In genomic region chr17:64538520-64538953, GRCm38 (mm10) we compare ENCODE assay signal across 8 mouse cellular contexts.
DNase-seq lines count a peak whose midpoint lies in the region; ATAC-seq and TF ChIP-seq lines count a peak whose summit lies in the region.

No protein-coding gene starts in this region.

- H3K27ac ChIP-seq in forebrain, embryonic 14.5 days (ENCODE audit: low read depth, low read length), result peak overlapping the region; percentile 17; the same call in 1 of the 2 replicates
- no peak overlapping the region for H3K27ac ChIP-seq in kidney, postnatal 0 days

- H3K9ac ChIP-seq in forebrain, embryonic 14.5 days (ENCODE audit: low read length), result no peak overlapping the region; the same call in 1 of the 2 replicates
- H3K9ac ChIP-seq in kidney, postnatal 0 days (ENCODE audit: low read depth, low read length), result no peak overlapping the region

- no peaks in the 10 kb centered on the region for H3K36me3 ChIP-seq in forebrain, embryonic 14.5 days (ENCODE audit: control insufficient read depth, insufficient read depth, low read length)
- no peaks in the 10 kb centered on the region for H3K36me3 ChIP-seq in kidney, postnatal 0 days (ENCODE audit: insufficient read depth, low read length)

- H3K9me3 ChIP-seq in forebrain, embryonic 14.5 days (replicated peaks; ENCODE audit: control insufficient read depth, low read length), result no peaks in the 10 kb centered on the region
- no peaks in the 10 kb centered on the region for H3K9me3 ChIP-seq in kidney, postnatal 0 days (replicated peaks; ENCODE audit: low read length)

- TF ChIP-seq CTCF in kidney, postnatal 0 days (IDR thresholded peaks at IDR 0.05; ENCODE audit: low read depth), result no peak

- H3K4me1 ChIP-seq in forebrain, embryonic 14.5 days (ENCODE audit: control insufficient read depth, insufficient read depth, low read length), result peaks cover 4% of the 10 kb centered on the region; the same call in 1 of the 2 replicates
- no peaks in the 10 kb centered on the region for H3K4me1 ChIP-seq in kidney, postnatal 0 days (replicated peaks; ENCODE audit: insufficient read depth, low read length)

- peak; percentile 25 for DNase-seq in left cerebral cortex, postnatal 4 days
- no peak for DNase-seq in left cerebral cortex, adult 9 months (ENCODE audit: low spot score in 2 of 2)
- peak; percentile 43 for DNase-seq in forebrain, embryonic 14.5 days (ENCODE audit: low spot score)
- DNase-seq in kidney, postnatal 0 days (ENCODE audit: low spot score), result peak; percentile 82
- DNase-seq in retina, postnatal 1 day, result peak; percentile 38
- DNase-seq in right cerebral cortex, postnatal 36 days (ENCODE audit: low spot score in 2 of 2), result no peak
- DNase-seq in urinary bladder, adult 2 months (ENCODE audit: low spot score), result no peak
- DNase-seq in left cerebral cortex, adult 11 months (ENCODE audit: low spot score), result no peak

- intact Hi-C loops in left cerebral cortex, postnatal 4 days (cut with DNase I), result no loop called here

- WGBS in forebrain, embryonic 14.5 days, result 24% methylated on average over 10 of the region's 10 CpGs
- 24% methylated on average over 10 of the region's 10 CpGs for whole genome bisulfite sequencing in kidney, postnatal 0 days

- H3K4me2 ChIP-seq in forebrain, embryonic 14.5 days (ENCODE audit: low read length), result peak overlapping the region; percentile 18; the same call in 1 of the 2 replicates
- H3K4me2 ChIP-seq in kidney, postnatal 0 days (ENCODE audit: low read length), result peak overlapping the region; percentile 8; the same call in 1 of the 2 replicates

- H3K27me3 ChIP-seq in forebrain, embryonic 14.5 days (replicated peaks; ENCODE audit: control insufficient read depth, insufficient read depth, low read length), result no peaks in the 10 kb centered on the region
- no peaks in the 10 kb centered on the region for H3K27me3 ChIP-seq in kidney, postnatal 0 days (ENCODE audit: insufficient read depth, low read length)

- H3K4me3 ChIP-seq in forebrain, embryonic 14.5 days (ENCODE audit: low read depth, low read length), result no peak overlapping the region
- H3K4me3 ChIP-seq in kidney, postnatal 0 days (replicated peaks; ENCODE audit: low read depth, low read length), result no peak overlapping the region

- ATAC-seq in forebrain, embryonic 14.5 days, result peak; percentile 62; the same call in 1 of the 2 replicates
- ATAC-seq in kidney, postnatal 0 days (replicated peaks; ENCODE audit: low FRiP score, low read depth), result 0 out of 2 replicates have a peak, but pooled peaks have one; percentile 29

Comparison
In these comparisons a context has a peak if more than half of its experiments do, and no peak if none do; other contexts are left out.
1. DNase-seq: peak in left cerebral cortex, postnatal 4 days (single experiment), forebrain, embryonic 14.5 days (single experiment), kidney, postnatal 0 days (single experiment) and retina, postnatal 1 day (single experiment); none in left cerebral cortex, adult 9 months (0 of 2), right cerebral cortex, postnatal 36 days (0 of 2), urinary bladder, adult 2 months (single experiment) and left cerebral cortex, adult 11 months (single experiment).